Mouse (Mus musculus) stomach, postnatal 0 days (tissue): Measurements from ENCODE around the gene Olfr209. TPM values are rescaled to one million over a fixed set of nuclear protein-coding genes. Genes with fewer than 3 reads are reported as not detected.
"Not testable (repeated sequence)": the region's sequence is repeated elsewhere in the genome, so short reads cannot be mapped to it uniquely, and the experiment has no call there.

Experiments
- ATAC-seq: fragments of 200-750 bp; cut with Nextera tagmentation; 2 replicates; pipeline ENCODE4 v1.8.0; 2017; ENCODE audit not compliant: low FRiP score, low TSS enrichment
- DNase-seq: peaks from one replicate; pipeline ENCODE4 v3.0.0-alpha.2; 2016; ENCODE audit warnings: low spot score
- H3K27ac ChIP-seq: fragments of 300-500 bp; sonication (generic); replicated peaks from 2 replicates; pipeline ENCODE4 v1.5.1; 2014; ENCODE audit warnings: mild to moderate bottlenecking, control low read depth
- H3K27me3 ChIP-seq: fragments of 300-500 bp; sonication (generic); 2 replicates; pipeline ENCODE4 v1.6.1; 2014; ENCODE audit warnings: low read length; ENCODE audit not compliant: control insufficient read depth, insufficient read depth
- H3K36me3 ChIP-seq: fragments of 300-500 bp; sonication (generic); 2 replicates; pipeline ENCODE4 v1.6.1; 2014; ENCODE audit warnings: low read length, mixed read lengths; ENCODE audit not compliant: control insufficient read depth, insufficient read depth
- H3K4me1 ChIP-seq: fragments of 300-500 bp; sonication (generic); replicated peaks from 2 replicates; pipeline ENCODE4 v1.6.1; 2014; ENCODE audit warnings: antibody characterized with exemption; ENCODE audit not compliant: control insufficient read depth, insufficient read depth
- H3K4me2 ChIP-seq: fragments of 300-500 bp; sonication (generic); replicated peaks from 2 replicates; pipeline ENCODE4 v1.6.1; 2014; ENCODE audit warnings: low read depth, mild to moderate bottlenecking, control low read depth, moderate library complexity
- H3K4me3 ChIP-seq: fragments of 300-500 bp; sonication (generic); 2 replicates; pipeline ENCODE4 v1.5.1; 2014; ENCODE audit warnings: low read depth, low read length, control low read depth
- H3K9ac ChIP-seq: fragments of 300-500 bp; sonication (generic); 2 replicates; pipeline ENCODE4 v1.6.1; 2014; ENCODE audit warnings: mild to moderate bottlenecking, low read length, control low read depth, mixed read lengths
- H3K9me3 ChIP-seq: fragments of 300-500 bp; sonication (generic); 2 replicates; pipeline ENCODE4 v1.6.1; 2016; ENCODE audit warnings: low read length; ENCODE audit not compliant: control insufficient read depth
- CTCF ChIP-seq: IDR thresholded peaks from 2 replicates; pipeline ENCODE4 v1.5.1; 2016; ENCODE audit warnings: antibody characterized with exemption, low read depth, mild to moderate bottlenecking, moderate library complexity
- EP300 ChIP-seq: optimal IDR thresholded peaks from 2 replicates; pipeline ENCODE3; 2016; ENCODE audit warnings: antibody characterized with exemption
- WGBS: fragments of 180-500 bp; shearing (Covaris S2); extraction: QIAGEN DNeasy Blood & Tissue Kit; methylation state at CpG from one replicate; pipeline ENCODE4 v1.1.7; 2014; 5-methylcytosine and 5-hydroxymethylcytosine counted together
- polyA plus RNA-seq: library from polyadenylated mRNA; unstranded; fragments of >200 nt; fragmentation: Nextera tagmentation; extraction: Ambion mirVana; gene quantifications from 2 replicates; pipeline ENCODE4 v1.2.1, GENCODE M21; 2015

Olfr209 gene
- polyA plus RNA-seq, 1 experiment from 2014 or later = not detected

DNA sequence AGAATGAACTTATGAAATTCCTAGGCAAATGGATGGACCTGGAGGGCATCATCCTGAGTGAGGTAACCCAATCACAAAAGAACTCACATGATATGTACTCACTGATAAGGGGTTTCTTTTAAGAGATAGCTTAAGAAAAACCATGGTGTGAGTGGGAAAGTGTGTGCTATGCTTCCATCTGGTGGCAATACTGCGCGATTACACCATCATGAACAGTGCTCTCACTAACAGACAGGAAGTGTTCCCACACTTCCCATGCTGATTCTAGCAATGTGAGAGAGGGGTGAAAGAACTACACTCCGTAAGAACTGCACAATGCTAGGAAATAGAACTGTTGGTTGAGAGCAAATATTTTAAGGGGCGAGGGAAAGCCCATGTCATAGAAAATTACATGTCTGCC, 39.9 kb upstream of the Olfr209 start:
- Histone ChIP-seq H3K4me1 (no peaks in the 10 kb centered on the region), H3K4me3 (no peak overlapping the region), H3K36me3 (no peaks in the 10 kb centered on the region), H3K27me3 (no peaks in the 10 kb centered on the region), H3K9me3 (no peaks in the 10 kb centered on the region), H3K9ac (no peak overlapping the region), H3K27ac (no peak overlapping the region), H3K4me2 (no peak overlapping the region)
- TF ChIP-seq CTCF (peak; percentile 84), EP300 (no peak)
- 9% methylated on average over 4 of the region's 4 CpGs for WGBS
- DNase-seq (no peak), ATAC-seq (no peak)

DNA sequence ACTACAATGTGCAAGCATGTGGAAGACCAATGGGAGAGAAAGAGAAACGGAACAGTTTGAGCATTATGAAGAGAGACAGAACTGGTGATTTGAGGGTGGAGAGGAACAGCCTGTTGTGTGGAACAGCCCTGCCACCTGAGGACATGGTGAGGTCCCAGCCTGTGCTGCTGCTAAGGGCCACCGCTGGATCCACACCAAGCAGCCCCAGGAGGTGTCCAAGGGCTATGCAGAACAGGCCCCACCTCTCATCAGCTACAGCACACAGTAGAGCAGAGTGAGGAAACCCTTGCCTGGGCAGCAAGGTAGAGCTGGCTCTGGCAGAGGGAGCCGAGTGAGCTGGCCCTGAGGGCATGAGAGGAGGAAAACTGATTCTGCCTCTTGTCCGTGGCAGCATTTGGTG, 38.2 kb upstream of the Olfr209 start:
- no peaks in the 10 kb centered on the region for H3K9me3 ChIP-seq
- 85% methylated on average over 4 of the region's 4 CpGs for WGBS
- TF ChIP-seq CTCF = no peak
- no peak for TF ChIP-seq EP300
- H3K27ac ChIP-seq = no peak overlapping the region
- H3K27me3 ChIP-seq = no peaks in the 10 kb centered on the region
- no peaks in the 10 kb centered on the region for H3K4me1 ChIP-seq
- H3K36me3 ChIP-seq = no peaks in the 10 kb centered on the region
- H3K4me2 ChIP-seq = no peak overlapping the region
- no peak overlapping the region for H3K9ac ChIP-seq
- ATAC-seq (no peak), DNase-seq (no peak)
- H3K4me3 ChIP-seq = no peak overlapping the region

DNA sequence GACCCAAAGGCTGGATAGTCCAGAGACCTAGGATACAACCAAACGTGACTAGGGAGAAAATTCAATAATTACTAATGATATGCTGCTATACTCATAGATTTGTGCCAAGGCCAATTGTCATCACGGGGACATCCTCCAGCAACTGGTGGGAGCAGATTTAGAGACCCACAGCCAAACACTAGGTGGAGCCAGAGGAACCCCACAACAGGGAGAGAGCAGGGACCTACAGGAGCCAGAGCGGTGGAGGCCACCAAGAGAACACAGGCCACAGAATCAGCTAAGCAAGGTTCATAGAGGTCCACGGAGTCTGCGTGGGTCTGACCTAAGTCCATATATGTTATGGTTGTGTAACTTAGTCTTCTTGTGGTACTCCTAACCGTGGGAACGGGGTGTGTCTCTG, 37.3 kb upstream of the Olfr209 start:
- Histone ChIP-seq H3K4me3 (no peak overlapping the region), H3K27me3 (no peaks in the 10 kb centered on the region), H3K4me1 (no peaks in the 10 kb centered on the region), H3K4me2 (no peak overlapping the region), H3K9ac (no peak overlapping the region), H3K9me3 (no peaks in the 10 kb centered on the region), H3K27ac (no peak overlapping the region), H3K36me3 (no peaks in the 10 kb centered on the region)
- TF ChIP-seq EP300 (no peak), CTCF (peak; percentile 45; the same call in 1 of the 2 replicates)
- WGBS = 66% methylated on average over 7 of the region's 7 CpGs
- DNase-seq = no peak
- no peak for ATAC-seq

DNA sequence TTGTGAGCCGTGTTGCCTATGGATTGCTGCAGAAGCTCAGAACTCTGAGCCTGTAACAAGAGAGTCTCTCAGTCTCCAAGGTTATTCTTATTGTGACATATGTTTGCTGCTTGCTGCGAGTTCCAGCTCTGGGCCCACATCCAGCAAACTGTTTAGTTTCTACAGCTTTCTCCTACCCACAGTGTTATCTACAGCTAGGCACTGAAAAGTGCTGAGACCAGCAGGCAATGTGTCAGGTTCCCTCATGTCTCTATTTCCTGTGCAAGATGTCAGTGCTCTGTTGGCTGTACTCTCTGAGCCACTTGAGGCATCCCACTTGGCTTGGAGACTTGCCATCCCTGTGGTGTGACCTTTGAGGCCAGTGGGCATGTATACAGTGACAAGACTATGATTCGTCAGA, 29.5 kb upstream of the Olfr209 start:
- Histone ChIP-seq H3K36me3 (no peaks in the 10 kb centered on the region), H3K4me3 (no peak overlapping the region), H3K4me1 (no peaks in the 10 kb centered on the region), H3K9ac (no peak overlapping the region), H3K27ac (no peak overlapping the region), H3K9me3 (no peaks in the 10 kb centered on the region), H3K27me3 (no peaks in the 10 kb centered on the region), H3K4me2 (no peak overlapping the region)
- 44% methylated on average over 3 of the region's 3 CpGs for WGBS
- no peak for ATAC-seq
- DNase-seq = no peak
- TF ChIP-seq CTCF (no peak), EP300 (no peak)

DNA sequence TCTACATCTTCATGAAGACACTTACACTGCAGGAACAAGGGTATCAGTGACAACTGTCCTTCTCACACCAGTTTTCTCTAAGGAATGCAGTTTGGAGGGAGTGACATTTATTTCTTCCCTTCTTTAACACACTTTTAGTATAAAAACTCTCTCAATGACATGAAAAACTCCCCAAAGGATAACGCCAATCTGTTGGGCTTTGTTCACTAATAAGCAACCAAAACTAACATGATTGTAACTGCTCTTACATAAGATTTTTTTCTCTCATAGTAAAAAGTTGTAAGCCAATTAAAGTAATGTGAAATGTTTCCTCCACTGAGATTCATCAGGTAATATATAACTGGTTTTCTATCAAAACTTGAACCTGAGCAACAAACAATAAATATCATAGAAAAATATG, 14.6 kb downstream of the Olfr209 start, which contains the start of gene Olfr206:
TSS of gene Olfr206 (minus strand) at position 101 of the 400 bp plus-strand sequence.
- Histone ChIP-seq H3K27ac (no peak within 1 kb of the TSS), H3K36me3 (no peaks in the 10 kb centered on the region), H3K4me2 (no peak within 1 kb of the TSS), H3K4me3 (no peak within 1 kb of the TSS), H3K4me1 (no peaks in the 10 kb centered on the region), H3K27me3 (no peaks in the 10 kb centered on the region), H3K9ac (no peak within 1 kb of the TSS), H3K9me3 (no peaks in the 10 kb centered on the region)
- 72% methylated on average over 1 of the region's 1 CpGs for WGBS
- DNase-seq (no peak), ATAC-seq (no peak)
- TF ChIP-seq CTCF = no peak
- TF ChIP-seq EP300 = no peak

DNA sequence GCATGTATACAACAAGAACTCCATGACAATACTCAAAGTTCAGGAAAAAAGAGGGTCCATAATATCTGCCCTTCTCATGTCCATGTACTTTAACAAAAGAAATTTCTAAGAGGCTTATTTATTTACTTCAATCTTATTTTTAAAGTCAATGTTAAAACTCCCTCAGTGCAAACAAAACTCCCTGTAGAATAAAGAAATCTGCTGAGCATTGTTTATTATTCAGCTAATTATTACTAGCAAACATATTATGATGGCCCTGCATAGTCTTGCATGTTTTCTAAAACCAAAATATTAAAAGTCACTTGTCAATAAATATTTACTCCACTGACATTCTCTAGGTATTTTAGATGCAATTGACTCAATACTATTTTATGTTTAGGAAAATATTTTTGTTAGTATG, 32.8 kb downstream of the Olfr209 start, which contains the start of gene Olfr205:
TSS of gene Olfr205 (minus strand) at position 101 of the 400 bp plus-strand sequence.
- Histone ChIP-seq H3K27ac (no peak within 1 kb of the TSS), H3K36me3 (no peaks in the 10 kb centered on the region), H3K27me3 (no peaks in the 10 kb centered on the region), H3K4me2 (no peak within 1 kb of the TSS), H3K9me3 (no peaks in the 10 kb centered on the region), H3K4me3 (no peak within 1 kb of the TSS), H3K9ac (no peak within 1 kb of the TSS), H3K4me1 (no peaks in the 10 kb centered on the region)
- no peak for DNase-seq
- TF ChIP-seq EP300 (no peak), CTCF (no peak)
- no peak for ATAC-seq

DNA sequence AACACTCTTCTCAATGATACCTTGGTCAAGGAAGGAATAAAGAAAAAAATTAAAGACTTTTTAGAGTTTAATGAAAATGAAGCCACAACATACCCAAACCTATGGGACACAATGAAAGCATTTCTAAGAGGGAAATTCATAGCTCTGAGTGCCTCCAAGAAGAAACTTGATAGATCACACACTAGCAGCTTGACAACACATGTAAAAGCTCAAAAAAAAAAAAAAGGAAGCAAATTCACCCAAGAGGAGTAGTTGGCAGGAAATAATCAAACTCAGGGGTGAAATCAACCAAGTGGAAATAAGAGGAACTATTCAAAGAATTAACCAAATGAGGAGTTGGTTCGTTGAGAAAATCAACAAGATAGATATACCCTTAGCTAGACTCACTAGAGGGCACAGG, 40.5 kb downstream of the Olfr209 start:
- not testable (repeated sequence) for H3K4me2 ChIP-seq, H3K36me3 ChIP-seq, H3K27me3 ChIP-seq, H3K4me3 ChIP-seq, H3K27ac ChIP-seq, H3K9ac ChIP-seq, ATAC-seq, H3K4me1 ChIP-seq, H3K9me3 ChIP-seq, DNase-seq
- 45% methylated on average over 1 of the region's 1 CpGs for WGBS
